Mouse (Mus musculus) bone marrow macrophage, adult 2 months (primary cell): ENCODE results near the gene Pum2. TPM values are rescaled to one million over a fixed set of nuclear protein-coding genes. Genes with fewer than 3 reads are reported as not detected.

Experiments used
- H3K27ac ChIP-seq: 2 replicates; pipeline ENCODE4 v1.5.1; 2012; ENCODE audit warnings: low read depth, low read length; ENCODE audit not compliant: insufficient read depth
- H3K4me1 ChIP-seq: 2 replicates; pipeline ENCODE4 v1.6.1; 2012; ENCODE audit warnings: low read length; ENCODE audit not compliant: control insufficient read depth, insufficient read depth
- H3K4me3 ChIP-seq: 2 replicates; pipeline ENCODE4 v1.5.1; 2012; ENCODE audit warnings: mild to moderate bottlenecking, low read length, moderate library complexity; ENCODE audit not compliant: insufficient read depth
- CTCF ChIP-seq: IDR thresholded peaks from 2 replicates; pipeline ENCODE4 v1.5.1; 2012; ENCODE audit warnings: low read depth, mild to moderate bottlenecking, low read length, moderate library complexity
- POLR2A ChIP-seq: IDR thresholded peaks from 2 replicates; pipeline ENCODE4 v1.6.1; 2012; ENCODE audit warnings: mild to moderate bottlenecking, low read depth, low read length, borderline replicate concordance
- polyA plus RNA-seq: library from polyadenylated mRNA; stranded (reverse); fragments of >200 nt; gene quantifications from 2 replicates; pipeline ENCODE4 v1.2.4, GENCODE M21; 2012; ENCODE audit not compliant: missing spikeins, insufficient read depth, insufficient read length

Gene Pum2
- polyA plus RNA-seq, 1 experiment: 99.6 TPM

DNA sequence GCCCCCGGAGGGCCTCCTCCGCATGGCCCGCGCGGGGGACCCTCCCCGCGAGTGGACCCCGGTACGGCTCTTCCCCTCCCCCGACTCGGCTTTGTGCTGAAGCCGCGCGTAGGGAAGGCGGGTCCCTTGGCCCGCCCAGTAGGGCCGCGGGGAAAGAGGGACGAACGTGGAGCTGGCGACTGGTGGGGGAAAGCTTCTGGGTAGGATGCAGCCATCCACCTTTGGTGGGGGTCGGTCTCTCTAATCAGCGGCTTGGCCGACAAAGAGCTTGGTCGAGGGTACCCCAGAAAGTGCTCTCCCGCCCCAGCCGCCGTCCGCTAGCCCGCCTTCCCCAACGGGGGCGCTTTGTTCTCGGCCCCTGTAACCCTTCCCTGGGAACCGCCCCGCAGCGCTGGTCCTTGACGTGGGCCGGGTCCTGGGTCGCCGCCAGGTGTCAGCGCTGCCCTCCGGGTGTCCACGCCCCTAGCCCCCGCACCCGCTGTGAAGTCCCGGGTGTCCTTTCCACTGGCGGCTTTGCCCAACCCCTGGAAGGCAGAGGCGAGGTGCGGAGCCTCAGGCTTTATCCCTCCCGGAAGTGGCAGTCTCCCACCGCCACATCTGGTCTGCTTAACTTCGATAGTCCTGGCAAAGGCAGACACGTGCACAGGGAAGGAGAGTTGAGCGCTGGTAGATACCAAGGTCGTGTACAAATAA lies 98.7 kb downstream of the Pum2 start:
- TF ChIP-seq POLR2A (no peak), CTCF (no peak)

DNA sequence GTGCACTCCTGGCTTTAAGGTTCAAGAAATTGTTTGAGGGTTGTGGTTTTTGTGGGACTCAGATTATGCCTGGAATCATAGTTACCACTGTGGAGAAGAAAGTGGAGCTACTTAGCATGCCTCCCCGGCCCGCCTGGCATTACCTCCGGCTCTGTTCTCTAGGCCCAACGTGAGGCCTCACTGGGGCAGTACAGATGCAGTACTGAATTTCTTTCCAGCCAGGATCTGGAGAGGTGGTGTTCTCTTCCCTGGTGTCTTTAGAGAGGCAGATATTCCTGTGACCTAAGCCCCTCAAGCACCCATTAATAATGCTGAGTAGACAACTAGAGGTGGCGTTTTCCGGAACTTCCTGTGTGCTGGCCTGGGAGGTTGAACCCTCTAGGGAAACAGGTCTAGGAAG lies 99.4 kb downstream of the Pum2 start:
- H3K4me1 ChIP-seq: peaks cover 19% of the 10 kb centered on the region
- H3K4me3 ChIP-seq: peak overlapping the region; percentile 92
- TF ChIP-seq CTCF (no peak), POLR2A (no peak)
- no peak overlapping the region for H3K27ac ChIP-seq

More for the DNA sequence above, 98.7 kb downstream of the Pum2 start:
- Histone ChIP-seq H3K27ac (no peak overlapping the region), H3K4me3 (peak overlapping the region; percentile 92), H3K4me1 (peaks cover 19% of the 10 kb centered on the region)

DNA sequence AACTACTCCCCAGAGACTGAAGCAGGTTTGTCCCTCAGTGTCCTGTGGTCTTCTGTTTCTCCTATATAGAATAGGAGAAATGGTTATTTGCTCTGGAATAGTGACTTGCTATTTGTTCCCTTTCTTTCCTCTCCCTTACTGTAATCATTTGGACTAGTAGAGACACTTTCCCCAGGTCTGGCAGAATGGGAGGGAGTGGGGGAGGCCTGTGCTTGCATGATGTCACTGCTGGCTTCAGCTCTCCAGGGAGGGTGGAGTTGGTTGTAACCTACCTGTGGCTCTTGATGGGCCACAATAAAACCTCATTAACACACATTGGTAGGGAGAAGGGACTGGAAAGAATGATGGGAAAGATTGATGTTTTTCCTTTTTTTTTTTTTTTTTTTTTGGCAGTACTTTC lies 100.2 kb downstream of the Pum2 start:
- TF ChIP-seq POLR2A: no peak
- H3K4me1 ChIP-seq: peaks cover 19% of the 10 kb centered on the region
- no peak overlapping the region for H3K27ac ChIP-seq
- H3K4me3 ChIP-seq: no peak overlapping the region

DNA sequence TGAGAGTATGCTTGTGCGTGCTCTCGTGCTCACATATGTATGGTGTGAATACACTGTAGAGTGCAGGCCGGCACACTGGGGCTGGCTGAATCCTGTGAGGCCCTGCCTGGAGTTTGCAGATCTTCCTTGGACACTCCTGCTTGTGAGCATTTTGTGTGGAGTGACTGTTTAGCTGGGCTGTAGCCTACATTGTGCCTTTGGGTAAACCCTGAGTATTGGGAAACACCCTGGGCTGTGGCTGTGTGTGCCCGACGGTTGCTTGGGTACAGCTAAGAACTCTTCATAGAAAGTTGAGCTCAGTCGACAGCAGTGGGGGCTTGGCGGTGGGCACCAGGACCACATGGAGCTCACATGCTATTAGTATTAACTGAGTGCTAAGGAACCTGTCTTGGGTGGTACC lies 102.3 kb downstream of the Pum2 start:
- H3K4me1 ChIP-seq: peaks cover 21% of the 10 kb centered on the region
- TF ChIP-seq CTCF (no peak), POLR2A (no peak)
- no peak overlapping the region for H3K4me3 ChIP-seq
- H3K27ac ChIP-seq: no peak overlapping the region

DNA sequence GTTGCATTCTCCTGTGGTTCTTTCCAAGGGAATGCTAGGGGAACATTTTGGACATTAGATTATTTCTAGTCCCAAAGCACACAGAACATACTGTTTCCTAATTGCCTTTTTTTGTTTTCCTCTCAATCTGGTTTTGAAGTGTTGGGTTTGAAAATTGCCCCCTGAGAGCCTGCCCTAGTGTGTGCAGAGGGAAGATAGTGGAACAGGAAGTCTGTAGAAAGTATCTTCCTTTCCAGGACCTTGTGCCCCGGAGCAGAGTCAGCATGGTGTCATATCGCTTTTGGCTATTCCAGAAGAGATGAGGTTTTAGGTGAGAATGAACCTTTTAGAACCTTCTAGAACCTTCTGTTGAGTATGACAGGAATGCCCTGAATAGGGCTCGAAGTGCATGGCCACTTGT lies 102.8 kb downstream of the Pum2 start:
- H3K4me1 ChIP-seq: peaks cover 22% of the 10 kb centered on the region
- TF ChIP-seq POLR2A: no peak
- TF ChIP-seq CTCF: no peak
- H3K4me3 ChIP-seq: no peak overlapping the region
- H3K27ac ChIP-seq: no peak overlapping the region

DNA sequence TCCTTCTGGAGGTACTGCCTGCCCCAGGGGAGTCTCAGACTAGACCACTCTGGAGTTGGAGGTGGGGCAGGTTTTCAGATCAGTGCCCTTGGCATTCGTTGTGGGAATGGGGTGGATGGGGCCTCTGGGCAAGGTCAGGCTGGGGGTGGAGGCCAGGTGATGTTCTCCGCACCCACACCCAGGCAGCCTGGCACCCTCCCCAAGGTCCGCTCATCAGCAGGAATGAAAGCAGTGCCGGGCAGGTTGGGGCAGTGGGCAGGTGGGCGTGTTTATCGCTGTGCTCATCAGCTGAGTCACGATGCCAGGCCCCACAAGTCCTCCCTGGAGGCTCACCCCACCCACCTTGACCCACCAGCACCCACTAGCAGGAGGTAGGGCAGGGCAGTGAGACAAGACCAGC lies 104.2 kb downstream of the Pum2 start:
- Histone ChIP-seq H3K4me1 (peaks cover 20% of the 10 kb centered on the region), H3K4me3 (no peak overlapping the region), H3K27ac (no peak overlapping the region)
- no peak for TF ChIP-seq POLR2A
- TF ChIP-seq CTCF: no peak

DNA sequence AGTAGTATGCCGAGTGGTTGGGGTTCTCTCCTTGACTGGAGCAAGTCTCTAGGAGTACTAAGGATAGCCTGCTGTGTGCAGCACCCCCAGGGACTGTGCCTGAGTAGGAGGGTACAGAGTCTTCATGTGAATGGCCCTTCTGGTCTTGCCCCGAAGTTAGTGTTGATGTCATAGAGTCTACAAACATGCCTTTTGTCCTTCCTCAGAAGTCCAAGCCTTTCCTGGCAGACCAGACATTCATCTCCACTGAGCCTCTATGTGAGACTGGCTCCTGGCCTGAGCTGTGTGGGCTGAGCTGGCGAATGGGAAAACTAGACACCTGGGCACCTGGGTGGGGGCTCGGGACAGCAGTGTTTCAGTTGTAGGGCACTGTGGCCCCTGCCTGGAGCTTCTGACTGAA lies 105.9 kb downstream of the Pum2 start:
- H3K27ac ChIP-seq: no peak overlapping the region
- TF ChIP-seq CTCF: no peak
- TF ChIP-seq POLR2A: no peak
- no peak overlapping the region for H3K4me3 ChIP-seq
- H3K4me1 ChIP-seq: peaks cover 11% of the 10 kb centered on the region

DNA sequence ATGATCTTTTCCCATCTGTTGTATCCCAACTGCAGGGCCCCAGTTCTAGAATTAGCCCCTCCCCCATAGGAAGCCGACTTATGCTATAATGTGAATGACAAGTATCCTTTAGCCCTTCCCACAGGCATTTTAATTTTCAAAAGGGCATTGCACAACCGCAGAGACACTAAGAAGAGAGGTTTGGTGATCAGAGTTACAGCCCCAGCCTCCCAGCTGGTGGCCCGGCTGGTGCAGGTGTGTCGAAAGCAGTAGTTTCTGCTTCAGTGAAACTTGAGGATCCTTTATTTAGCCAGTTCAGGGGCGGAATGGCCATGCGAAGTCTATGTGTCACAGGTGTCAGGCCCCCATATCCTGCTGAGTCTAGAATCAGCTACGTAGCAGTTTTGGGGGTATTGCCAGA lies 107.2 kb downstream of the Pum2 start:
- H3K4me1 ChIP-seq: peaks cover 10% of the 10 kb centered on the region
- H3K4me3 ChIP-seq: no peak overlapping the region
- no peak for TF ChIP-seq POLR2A
- TF ChIP-seq CTCF: no peak
- no peak overlapping the region for H3K27ac ChIP-seq

DNA sequence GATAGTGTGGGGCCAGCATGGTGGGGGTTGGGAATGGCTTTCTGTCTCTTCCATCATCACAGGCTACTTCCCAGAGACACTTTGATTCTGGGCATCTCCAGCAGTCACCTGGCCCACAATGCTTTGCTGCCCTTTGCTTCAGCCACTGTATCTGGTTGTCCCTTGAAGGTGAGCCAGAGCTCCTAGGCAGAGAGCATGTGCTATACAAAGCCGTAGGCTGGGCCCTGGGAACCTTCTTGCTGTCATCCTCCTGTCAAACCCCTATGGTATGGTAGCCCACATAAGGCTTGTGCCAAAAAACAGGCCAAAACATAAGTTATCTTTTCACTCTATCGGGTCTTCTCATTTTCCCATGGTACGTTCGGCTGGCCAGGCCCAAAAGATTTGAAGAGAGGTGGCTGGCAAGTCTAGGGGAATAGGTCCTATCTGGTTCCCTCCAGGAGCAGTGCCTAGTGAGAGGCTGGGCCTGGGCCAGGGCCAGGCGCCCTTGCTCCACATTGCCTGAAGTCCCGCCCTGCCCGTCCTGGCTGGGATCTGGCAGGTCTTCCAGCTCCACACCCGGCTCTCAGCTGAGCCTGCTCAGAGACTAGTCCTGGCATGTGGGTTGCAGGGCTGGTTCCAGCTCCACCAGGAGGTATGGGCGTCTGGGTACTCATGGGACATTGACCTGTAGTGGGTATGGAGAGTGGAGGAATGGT lies 107.9 kb downstream of the Pum2 start:
- H3K4me1 ChIP-seq: peaks cover 4% of the 10 kb centered on the region; the same call in 1 of the 2 replicates
- TF ChIP-seq CTCF: no peak
- TF ChIP-seq POLR2A: no peak

DNA sequence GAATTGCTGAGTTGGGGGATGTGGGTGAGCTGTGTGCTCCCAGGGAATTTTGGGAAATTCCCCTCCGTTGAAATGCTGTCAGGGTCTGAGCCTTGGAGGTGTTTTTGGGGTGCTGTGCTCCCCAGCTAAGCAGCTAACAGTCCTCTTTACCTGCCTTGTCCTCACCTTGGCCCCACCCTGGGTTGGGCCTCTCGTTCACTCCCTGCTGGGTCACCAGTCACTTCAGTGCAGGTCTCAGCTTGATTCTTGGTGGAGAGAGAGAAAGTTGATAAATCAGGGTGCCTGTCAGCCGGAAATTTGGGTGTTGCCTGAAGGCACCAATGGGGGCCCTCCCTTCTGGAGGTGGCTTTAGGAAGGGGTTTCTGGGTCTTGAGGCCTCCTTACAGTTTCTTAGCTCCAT lies 108.6 kb downstream of the Pum2 start:
- H3K4me1 ChIP-seq: peaks cover 4% of the 10 kb centered on the region; the same call in 1 of the 2 replicates
- no peak overlapping the region for H3K4me3 ChIP-seq
- TF ChIP-seq CTCF: no peak
- TF ChIP-seq POLR2A: no peak
- no peak overlapping the region for H3K27ac ChIP-seq

More for the DNA sequence above, 107.9 kb downstream of the Pum2 start:
- no peak overlapping the region for H3K4me3 ChIP-seq
- H3K27ac ChIP-seq: no peak overlapping the region

DNA sequence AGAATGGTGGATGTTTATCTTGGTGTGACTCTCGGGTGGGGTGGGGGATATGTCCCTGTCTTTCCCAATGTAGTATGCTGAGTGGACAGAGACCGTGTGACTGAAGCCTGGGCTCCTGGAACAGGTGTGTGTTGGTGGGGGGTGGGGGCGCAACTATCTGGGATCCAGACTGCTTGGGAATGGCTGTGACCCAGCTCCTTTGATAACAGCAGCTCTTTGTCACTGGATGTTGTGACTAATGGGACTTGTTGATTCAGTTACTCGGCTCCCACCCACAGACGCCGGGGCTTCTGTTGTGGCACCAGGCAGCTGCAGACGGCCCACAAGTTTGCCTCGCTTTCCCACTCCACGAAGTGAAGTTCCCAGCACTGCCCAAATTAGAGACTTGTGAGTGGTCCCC lies 110.3 kb downstream of the Pum2 start:
- TF ChIP-seq POLR2A (no peak), CTCF (no peak)
- no peak overlapping the region for H3K27ac ChIP-seq
- no peak overlapping the region for H3K4me3 ChIP-seq
- H3K4me1 ChIP-seq: peaks cover 4% of the 10 kb centered on the region; the same call in 1 of the 2 replicates
